Mouse (Mus musculus) liver, postnatal 0 days (tissue): ENCODE measurements around the gene Faf1.

Source experiments
- CTCF ChIP-seq: sonication (generic); IDR thresholded peaks from 2 replicates; pipeline ENCODE4 v1.5.1; 2016; ENCODE audit warnings: antibody characterized with exemption, low read depth
- EP300 ChIP-seq: IDR thresholded peaks from 2 replicates; pipeline ENCODE4 v1.6.1; 2016; ENCODE audit warnings: antibody characterized with exemption, low read depth, mild to moderate bottlenecking

GRCm38 (mm10) chr4:109815161-109815560 lies 138.8 kb downstream of the Faf1 start:
- no peak for TF ChIP-seq EP300
- TF ChIP-seq CTCF: no peak
